Mouse (Mus musculus) heart, postnatal 10 days (tissue): ENCODE measurements around the gene Ogfod2. TPM values are rescaled to one million over a fixed set of nuclear protein-coding genes. Genes with fewer than 3 reads are reported as not detected.
A peak's percentile ranks its signal among the peaks of the same experiment; 100 is the strongest.

Experiments
- DNase-seq, 2 experiments: peaks; one replicate each; pipeline ENCODE4 v3.0.0; 2021
- intact Hi-C: fragments of 180-260 bp; cut with DNase I; formaldehyde crosslinking; loops from one replicate; pipeline ENCODE4 v1.15.1; 2025
- total RNA-seq, 2 experiments: library from RNA; stranded (reverse); gene quantifications; 2 replicates each; pipeline ENCODE4 v1.2.3; 2021

Gene Ogfod2
- 10 to 100 TPM; 11.9 to 14.2 TPM for total RNA-seq

GRCm38 (mm10) chr5:124111742-124112497, at the start of gene Ogfod2:
Ogfod2 (plus strand) TSS chr5:124112297.
- intact Hi-C loops = no loop called here
- peak; percentile 96 for DNase-seq

GRCm38 (mm10) chr5:124069657-124070056, 42.4 kb upstream of the Ogfod2 start:
- intact Hi-C loops = no loop called here
- DNase-seq = no peak

GRCm38 (mm10) chr5:124073682-124074081, 38.4 kb upstream of the Ogfod2 start:
- intact Hi-C loops = no loop called here
- peak in 1 of 2 experiments; percentile 43 for DNase-seq

GRCm38 (mm10) chr5:124074845-124075307, 37.2 kb upstream of the Ogfod2 start:
- peak in 1 of 2 experiments; percentile 31 for DNase-seq
- intact Hi-C loops = loop anchor here (5.0 kb wide), 1 partner anchor 33 kb away; no protein-coding TSS in a partner anchor

- intact Hi-C loops = loop anchor here (5.0 kb wide), 1 partner anchor 33 kb away; no protein-coding TSS in a partner anchor
- no peak for DNase-seq
Observed at GRCm38 (mm10) chr5:124075716-124076115, 36.4 kb upstream of the Ogfod2 start.

GRCm38 (mm10) chr5:124076559-124076958, 35.5 kb upstream of the Ogfod2 start:
- DNase-seq = no peak
- intact Hi-C loops = loop anchor here (5.0 kb wide), 1 partner anchor 34 kb away; no protein-coding TSS in a partner anchor

GRCm38 (mm10) chr5:124077241-124077640, 34.9 kb upstream of the Ogfod2 start:
- intact Hi-C loops = loop anchor here (5.0 kb wide), 1 partner anchor 35 kb away; no protein-coding TSS in a partner anchor
- no peak for DNase-seq

- intact Hi-C loops = loop anchor here (5.0 kb wide), 1 partner anchor 36 kb away; no protein-coding TSS in a partner anchor
Observed at GRCm38 (mm10) chr5:124077856-124078460, 34.1 kb upstream of the Ogfod2 start.

GRCm38 (mm10) chr5:124078794-124079416, 33.2 kb upstream of the Ogfod2 start:
- DNase-seq = peak; percentile 47 to 58
- intact Hi-C loops = loop anchor here (5.0 kb wide), 1 partner anchor 37 kb away; no protein-coding TSS in a partner anchor

More at GRCm38 (mm10) chr5:124077856-124078460, 34.1 kb upstream of the Ogfod2 start:
- no peak for DNase-seq

- no peak for DNase-seq
- intact Hi-C loops = loop anchor here (5.0 to 10.0 kb wide), 2 partner anchors 38 to 255 kb away; no protein-coding TSS in a partner anchor
Observed at GRCm38 (mm10) chr5:124079880-124080279, 32.2 kb upstream of the Ogfod2 start.

GRCm38 (mm10) chr5:124082447-124082846, 29.6 kb upstream of the Ogfod2 start:
- intact Hi-C loops = loop anchor here (10.0 kb wide), 1 partner anchor 258 kb away; no protein-coding TSS in a partner anchor
- no peak for DNase-seq

- no peak for DNase-seq
- intact Hi-C loops = loop anchor here (10.0 kb wide), 1 partner anchor 258 kb away; no protein-coding TSS in a partner anchor
Observed at GRCm38 (mm10) chr5:124082941-124083688, 29.0 kb upstream of the Ogfod2 start.

GRCm38 (mm10) chr5:124083850-124084587, 28.1 kb upstream of the Ogfod2 start:
- intact Hi-C loops = loop anchor here (1.0 to 10.0 kb wide), 2 partner anchors 83 to 259 kb away; no protein-coding TSS in a partner anchor
- DNase-seq = no peak

GRCm38 (mm10) chr5:124084588-124085173, 27.4 kb upstream of the Ogfod2 start:
- DNase-seq = peak; percentile 89 to 94
- intact Hi-C loops = loop anchor here (1.0 to 10.0 kb wide), 4 partner anchors 83 to 260 kb away; partner anchors contain the start of gene Ccdc62

GRCm38 (mm10) chr5:124085513-124085912, 26.6 kb upstream of the Ogfod2 start:
- intact Hi-C loops = loop anchor here (1.0 to 10.0 kb wide), 3 partner anchors 138 to 261 kb away; partner anchors contain the start of gene Ccdc62

GRCm38 (mm10) chr5:124086876-124087275, 25.2 kb upstream of the Ogfod2 start:
- no peak for DNase-seq
- intact Hi-C loops = loop anchor here (5.0 to 10.0 kb wide), 2 partner anchors 155 to 262 kb away; partner anchors contain the start of gene Ccdc62

More at GRCm38 (mm10) chr5:124085513-124085912, 26.6 kb upstream of the Ogfod2 start:
- no peak for DNase-seq

GRCm38 (mm10) chr5:124089868-124090267, 22.2 kb upstream of the Ogfod2 start:
- intact Hi-C loops = loop anchor here (5.0 to 10.0 kb wide), 2 partner anchors 158 to 265 kb away; partner anchors contain the start of gene Ccdc62
- DNase-seq = no peak

GRCm38 (mm10) chr5:124091951-124092406, 20.1 kb upstream of the Ogfod2 start:
- no peak for DNase-seq
- intact Hi-C loops = no loop called here
